Mouse (Mus musculus) liver, embryonic 16.5 days (tissue): ENCODE results near the gene Zfp536. TPM values are rescaled to one million over a fixed set of nuclear protein-coding genes. Genes with fewer than 3 reads are reported as not detected.

ENCODE experiments used
- ATAC-seq: fragments of 200-750 bp; cut with Nextera tagmentation; 2 replicates; pipeline ENCODE4 v1.8.0; 2017; ENCODE audit warnings: low read depth, mild to moderate bottlenecking, moderate number of reproducible peaks, moderate library complexity
- H3K27ac ChIP-seq: fragments of 300-500 bp; sonication (generic); 2 replicates; pipeline ENCODE4 v1.5.1; 2014; ENCODE audit warnings: mild to moderate bottlenecking, low read length
- H3K27me3 ChIP-seq: fragments of 300-500 bp; sonication (generic); 2 replicates; pipeline ENCODE4 v1.6.1; 2014; ENCODE audit warnings: low read depth, low read length, mixed read lengths; ENCODE audit not compliant: control insufficient read depth, insufficient read depth
- H3K36me3 ChIP-seq: fragments of 300-500 bp; sonication (generic); 2 replicates; pipeline ENCODE4 v1.6.1; 2014; ENCODE audit warnings: mild to moderate bottlenecking; ENCODE audit not compliant: control insufficient read depth, insufficient read depth
- H3K4me1 ChIP-seq: fragments of 300-500 bp; sonication (generic); 2 replicates; pipeline ENCODE4 v1.6.1; 2014; ENCODE audit warnings: low read depth, low read length, mixed read lengths; ENCODE audit not compliant: control insufficient read depth
- H3K4me2 ChIP-seq: fragments of 300-500 bp; sonication (generic); 2 replicates; pipeline ENCODE4 v1.6.1; 2014; ENCODE audit warnings: low read depth, low read length, mixed read lengths
- H3K4me3 ChIP-seq: fragments of 300-500 bp; sonication (generic); 2 replicates; pipeline ENCODE4 v1.5.1; 2014; ENCODE audit warnings: low read depth, mild to moderate bottlenecking, low read length
- H3K9ac ChIP-seq: fragments of 300-500 bp; sonication (generic); 2 replicates; pipeline ENCODE4 v1.6.1; 2014; ENCODE audit warnings: low read depth, low read length
- H3K9me3 ChIP-seq: fragments of 300-500 bp; sonication (generic); replicated peaks from 2 replicates; pipeline ENCODE4 v1.6.1; 2016; ENCODE audit warnings: low read length; ENCODE audit not compliant: control insufficient read depth
- WGBS: fragments of 180-500 bp; shearing (Covaris S2); extraction: QIAGEN DNeasy Blood & Tissue Kit; methylation state at CpG from one replicate; pipeline ENCODE4 v1.1.7; 2014; ENCODE audit not compliant: insufficient replicate concordance; 5-methylcytosine and 5-hydroxymethylcytosine counted together
- polyA plus RNA-seq: library from polyadenylated mRNA; unstranded; fragments of >200 nt; fragmentation: Nextera tagmentation; extraction: Ambion mirVana; gene quantifications from 2 replicates; pipeline ENCODE4 v1.2.1, GENCODE M21; 2015

Gene Zfp536
- polyA plus RNA-seq, 1 experiment from 2014 or later: 0.14 TPM

DNA sequence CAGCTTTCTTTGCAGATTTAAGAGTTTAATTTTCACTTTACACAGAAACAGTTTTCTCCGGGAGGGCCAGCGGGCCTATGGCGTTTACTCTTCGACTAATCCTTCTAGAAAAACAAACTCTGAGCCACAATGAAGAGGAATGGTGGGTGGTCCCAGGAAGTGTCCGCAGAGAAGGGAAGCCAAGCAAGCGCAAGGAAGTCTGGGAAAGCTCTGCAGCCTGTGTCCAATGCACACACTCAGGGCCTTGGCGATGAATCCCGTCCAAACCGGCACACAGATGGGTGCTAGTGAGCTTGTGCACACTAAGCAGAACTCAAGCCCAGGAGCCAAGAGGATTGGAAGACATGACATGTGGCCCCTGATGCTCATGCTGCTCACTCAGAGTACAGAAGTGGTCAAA is 276.9 kb downstream of the Zfp536 start:
- no peak for ATAC-seq
- Histone ChIP-seq H3K36me3 (no peaks in the 10 kb centered on the region), H3K27ac (no peak overlapping the region), H3K9ac (no peak overlapping the region), H3K27me3 (no peaks in the 10 kb centered on the region), H3K4me1 (no peaks in the 10 kb centered on the region), H3K9me3 (no peaks in the 10 kb centered on the region), H3K4me2 (no peak overlapping the region), H3K4me3 (no peak overlapping the region)
- WGBS: 67% methylated on average over 9 of the region's 9 CpGs

DNA sequence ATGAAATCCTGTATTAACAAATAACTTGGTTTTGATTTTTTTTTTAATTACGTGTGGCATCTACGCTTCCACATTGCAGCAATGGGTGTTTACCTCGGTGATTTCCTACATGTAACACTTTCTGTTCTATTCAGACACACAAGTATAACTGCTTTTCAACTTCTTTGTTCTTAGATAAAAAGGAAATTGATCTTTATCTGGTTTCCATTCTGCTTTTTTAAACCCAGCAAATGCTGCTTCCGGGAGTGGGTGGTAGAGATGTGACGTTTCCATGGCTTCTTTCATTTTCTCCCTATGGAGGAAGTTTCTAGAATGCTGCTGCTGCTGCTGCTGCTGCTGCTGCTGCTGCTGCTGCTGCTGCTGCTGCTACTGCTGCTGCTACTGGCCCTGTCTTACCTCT is 283.1 kb downstream of the Zfp536 start:
- no peaks in the 10 kb centered on the region for H3K36me3 ChIP-seq
- 34% methylated on average over 5 of the region's 5 CpGs for WGBS
- H3K27ac ChIP-seq: no peak overlapping the region
- no peaks in the 10 kb centered on the region for H3K27me3 ChIP-seq
- no peaks in the 10 kb centered on the region for H3K4me1 ChIP-seq
- no peak for ATAC-seq
- no peak overlapping the region for H3K4me2 ChIP-seq
- no peak overlapping the region for H3K4me3 ChIP-seq
- no peaks in the 10 kb centered on the region for H3K9me3 ChIP-seq
- no peak overlapping the region for H3K9ac ChIP-seq

DNA sequence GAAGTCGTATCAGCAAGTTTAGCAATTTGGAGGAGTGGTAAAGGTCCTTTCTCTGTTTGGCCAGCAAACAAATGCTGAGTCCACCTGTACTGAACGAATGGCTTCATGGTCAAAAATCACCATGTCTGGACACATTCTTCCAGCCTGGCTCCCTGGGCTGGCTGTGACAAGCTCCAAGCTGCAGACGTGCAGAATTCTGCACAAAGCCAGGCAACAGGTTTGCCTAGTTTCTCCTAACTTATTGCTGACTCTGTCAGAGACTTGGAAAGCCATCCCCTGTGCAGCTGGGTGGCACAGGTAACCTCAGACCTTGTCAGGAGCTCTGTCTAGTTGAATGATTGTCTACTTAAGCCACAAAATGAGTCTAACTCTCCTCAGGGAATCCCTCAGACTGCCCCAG is 288.5 kb downstream of the Zfp536 start:
- Histone ChIP-seq H3K4me1 (no peaks in the 10 kb centered on the region), H3K4me2 (no peak overlapping the region), H3K27ac (no peak overlapping the region), H3K9ac (no peak overlapping the region), H3K4me3 (no peak overlapping the region), H3K36me3 (no peaks in the 10 kb centered on the region), H3K27me3 (no peaks in the 10 kb centered on the region), H3K9me3 (no peaks in the 10 kb centered on the region)
- no peak for ATAC-seq
- WGBS: 44% methylated on average over 3 of the region's 3 CpGs

DNA sequence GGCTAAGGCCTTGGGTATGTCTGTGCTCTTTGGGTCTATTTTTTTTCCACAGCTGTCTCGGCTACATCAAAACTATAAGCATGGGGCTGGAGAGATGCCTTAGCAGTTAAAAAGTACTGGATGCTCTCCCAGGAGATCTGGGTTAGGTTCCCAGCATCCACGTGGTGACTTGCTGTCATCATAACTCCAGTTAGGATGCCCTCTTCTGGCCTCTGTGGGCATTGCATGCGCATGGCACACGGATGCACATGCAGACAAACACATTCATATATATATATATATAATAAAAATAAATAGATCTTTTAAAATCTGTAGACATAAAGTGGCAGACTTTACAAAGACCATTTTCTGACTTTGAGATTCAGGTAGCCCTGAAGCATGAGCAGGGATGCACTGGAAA is 290.9 kb downstream of the Zfp536 start:
- Histone ChIP-seq H3K4me2 (no peak overlapping the region), H3K27me3 (no peaks in the 10 kb centered on the region), H3K4me3 (no peak overlapping the region), H3K4me1 (no peaks in the 10 kb centered on the region), H3K9ac (no peak overlapping the region), H3K27ac (no peak overlapping the region), H3K9me3 (no peaks in the 10 kb centered on the region), H3K36me3 (no peaks in the 10 kb centered on the region)
- 58% methylated on average over 4 of the region's 4 CpGs for WGBS
- ATAC-seq: no peak

DNA sequence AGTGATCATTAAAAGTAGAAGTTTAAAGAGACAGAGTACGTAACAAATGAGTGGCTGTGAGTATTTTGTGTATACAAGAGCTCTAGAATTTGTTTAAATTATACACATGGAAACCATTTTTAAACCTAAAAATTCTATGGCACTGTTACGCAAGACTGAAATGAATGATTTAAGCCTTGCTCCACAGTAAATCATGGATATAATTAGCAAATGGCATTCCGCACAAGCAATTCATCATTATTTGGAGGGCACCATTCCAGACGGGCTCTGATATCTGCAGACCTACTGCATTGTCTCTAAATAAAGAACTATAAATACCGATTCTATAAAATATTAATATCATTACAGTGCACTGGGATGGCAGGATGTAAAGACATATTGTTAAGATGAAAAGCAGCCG is 292.3 kb downstream of the Zfp536 start:
- Histone ChIP-seq H3K36me3 (no peaks in the 10 kb centered on the region), H3K4me2 (no peak overlapping the region), H3K9ac (no peak overlapping the region), H3K27ac (no peak overlapping the region), H3K27me3 (no peaks in the 10 kb centered on the region), H3K4me3 (no peak overlapping the region), H3K9me3 (no peaks in the 10 kb centered on the region), H3K4me1 (no peaks in the 10 kb centered on the region)
- WGBS: 69% methylated on average over 6 of the region's 6 CpGs
- ATAC-seq: no peak

DNA sequence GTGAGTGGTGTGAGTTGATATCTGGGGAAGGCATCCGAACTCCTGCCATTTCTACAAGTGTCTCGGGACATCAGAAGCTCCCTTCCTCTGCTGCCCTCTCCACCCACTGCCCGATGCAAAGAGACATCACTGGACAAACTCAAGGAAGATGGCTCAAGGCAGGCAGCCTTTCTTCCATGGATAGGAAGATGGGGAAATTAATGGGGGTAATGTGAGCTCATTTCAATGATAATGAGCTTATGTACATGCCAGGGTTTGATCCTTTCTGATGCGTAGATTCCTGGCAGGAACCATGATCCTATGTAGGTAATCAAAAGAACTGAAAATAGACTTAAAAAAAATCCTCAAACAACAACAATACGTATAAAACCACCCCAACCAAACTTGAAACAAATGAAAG is 296.1 kb downstream of the Zfp536 start:
- 67% methylated on average over 5 of the region's 5 CpGs for WGBS
- no peak for ATAC-seq
- no peaks in the 10 kb centered on the region for H3K9me3 ChIP-seq
- no peak overlapping the region for H3K9ac ChIP-seq
- H3K4me3 ChIP-seq: no peak overlapping the region
- no peak overlapping the region for H3K27ac ChIP-seq
- H3K4me1 ChIP-seq: no peaks in the 10 kb centered on the region
- no peaks in the 10 kb centered on the region for H3K27me3 ChIP-seq
- no peak overlapping the region for H3K4me2 ChIP-seq
- no peaks in the 10 kb centered on the region for H3K36me3 ChIP-seq

DNA sequence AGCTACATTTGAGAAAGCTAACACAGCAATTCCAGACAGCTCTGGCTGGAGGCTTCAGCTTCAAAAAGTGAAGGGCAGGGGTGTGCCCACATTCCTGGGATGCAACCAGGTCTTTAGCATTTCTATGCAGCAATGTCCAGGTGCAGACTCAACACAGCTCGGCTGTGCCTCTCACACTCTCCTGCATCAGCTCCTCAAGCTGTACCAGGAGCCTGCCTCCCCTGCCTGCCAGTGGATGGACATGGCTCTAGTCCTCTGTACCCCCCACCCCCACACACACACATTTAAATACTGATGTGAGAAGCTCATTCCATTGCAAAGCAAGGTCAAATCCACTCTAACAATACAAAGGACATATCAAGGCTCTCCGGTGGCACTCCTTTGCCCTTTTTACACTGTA is 298.0 kb downstream of the Zfp536 start:
- no peak for ATAC-seq
- Histone ChIP-seq H3K4me2 (no peak overlapping the region), H3K4me3 (no peak overlapping the region), H3K9ac (no peak overlapping the region), H3K36me3 (no peaks in the 10 kb centered on the region), H3K9me3 (no peaks in the 10 kb centered on the region), H3K4me1 (no peaks in the 10 kb centered on the region), H3K27me3 (no peaks in the 10 kb centered on the region), H3K27ac (no peak overlapping the region)
- WGBS: 51% methylated on average over 2 of the region's 2 CpGs

DNA sequence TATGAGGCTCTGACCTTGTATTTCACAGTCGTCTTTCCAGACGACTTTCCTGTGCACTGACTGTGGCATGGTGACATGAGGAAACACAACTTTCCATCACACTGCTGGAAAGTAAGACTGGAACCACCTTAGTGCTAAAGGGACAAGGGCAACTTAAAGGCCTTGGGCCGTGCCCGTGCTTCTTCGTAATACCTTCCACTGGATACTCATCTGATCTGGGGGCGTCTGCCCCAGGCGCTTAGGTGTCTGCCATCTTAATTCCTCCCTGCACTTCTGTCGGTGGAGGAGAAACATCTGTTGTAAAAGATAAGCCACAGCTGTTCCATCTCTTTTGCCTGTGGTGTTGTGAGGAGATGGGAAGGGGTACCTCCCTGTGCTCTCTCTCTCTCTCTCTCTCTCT is 299.2 kb downstream of the Zfp536 start:
- H3K4me1 ChIP-seq: no peaks in the 10 kb centered on the region
- H3K36me3 ChIP-seq: no peaks in the 10 kb centered on the region
- H3K9ac ChIP-seq: no peak overlapping the region
- H3K4me2 ChIP-seq: no peak overlapping the region
- no peak overlapping the region for H3K4me3 ChIP-seq
- no peak for ATAC-seq
- H3K9me3 ChIP-seq: no peaks in the 10 kb centered on the region
- no peaks in the 10 kb centered on the region for H3K27me3 ChIP-seq
- H3K27ac ChIP-seq: no peak overlapping the region
- WGBS: 51% methylated on average over 8 of the region's 8 CpGs

DNA sequence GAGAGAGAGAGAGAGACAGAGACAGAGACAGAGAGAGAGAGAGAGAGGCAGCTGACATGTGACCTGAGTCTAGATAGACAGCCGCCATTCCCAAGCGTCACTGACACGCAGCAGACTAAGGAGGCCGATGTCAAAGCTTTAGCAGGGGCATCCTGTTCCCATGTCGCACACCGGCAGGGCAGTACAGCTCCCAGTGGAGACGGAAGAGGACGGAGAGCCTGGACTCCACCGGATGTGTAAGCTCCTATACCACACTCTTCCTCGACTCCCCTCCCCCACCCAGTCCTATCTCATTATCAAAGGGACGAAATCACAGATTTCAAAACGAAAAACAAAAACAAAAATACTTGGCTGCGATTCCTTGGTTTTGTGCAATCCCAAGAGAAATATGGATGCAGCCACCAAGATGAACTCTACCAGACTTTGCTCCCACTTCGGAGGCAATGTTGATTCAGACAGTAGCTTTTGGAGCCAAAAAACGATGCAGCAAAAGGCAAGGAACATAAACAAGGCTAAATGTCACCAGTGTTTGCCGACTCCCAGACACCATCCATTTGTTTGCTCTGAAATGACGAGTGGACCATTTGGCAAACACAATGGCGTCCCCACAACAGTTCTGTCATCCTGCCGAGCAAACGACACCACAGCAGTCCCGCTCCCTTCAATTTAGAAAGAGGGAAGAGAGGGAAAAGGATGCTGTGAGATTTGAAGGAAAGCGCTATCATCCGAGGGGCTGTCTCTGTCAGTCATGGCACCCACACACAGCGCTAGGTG is 299.9 kb downstream of the Zfp536 start:
- Histone ChIP-seq H3K27ac (no peak overlapping the region), H3K9me3 (no peaks in the 10 kb centered on the region), H3K4me3 (no peak overlapping the region), H3K36me3 (no peaks in the 10 kb centered on the region), H3K9ac (no peak overlapping the region), H3K4me2 (no peak overlapping the region), H3K4me1 (no peaks in the 10 kb centered on the region), H3K27me3 (no peaks in the 10 kb centered on the region)
- 53% methylated on average over 24 of the region's 24 CpGs for WGBS
- no peak for ATAC-seq
